Mouse (Mus musculus): Measurements from ENCODE around the gene Uck2. TPM values are rescaled to one million over a fixed set of nuclear protein-coding genes. Genes with fewer than 3 reads are reported as not detected.

Gene Uck2
- polyA plus RNA-seq, 1 experiment from 2014 or later: 138 TPM

GRCm38 (mm10) chr1:167241487-167241886, 43.6 kb downstream of the Uck2 start:
- no peaks in the 10 kb centered on the region for H3K9me3 ChIP-seq (replicated peaks)
- H3K4me1 ChIP-seq: peaks cover 92% of the 10 kb centered on the region
- no peaks in the 10 kb centered on the region for H3K27me3 ChIP-seq (ENCODE audit: low read depth, poor library complexity, severe bottlenecking)
- peaks cover 5% of the 10 kb centered on the region for H3K36me3 ChIP-seq
- WGBS: 71% methylated on average over 3 of the region's 3 CpGs
- no peak overlapping the region for H3K27ac ChIP-seq
- no peak overlapping the region for H3K4me3 ChIP-seq
- no peak for DNase-seq (ENCODE audit: low spot score)

GRCm38 (mm10) chr1:167240361-167240760, 44.8 kb downstream of the Uck2 start:
- H3K27ac ChIP-seq: no peak overlapping the region
- no peaks in the 10 kb centered on the region for H3K9me3 ChIP-seq (replicated peaks)
- no peaks in the 10 kb centered on the region for H3K27me3 ChIP-seq (ENCODE audit: low read depth, poor library complexity, severe bottlenecking)
- DNase-seq (ENCODE audit: low spot score): peak; percentile 42
- peaks cover 88% of the 10 kb centered on the region for H3K4me1 ChIP-seq
- H3K36me3 ChIP-seq: peaks cover 16% of the 10 kb centered on the region
- H3K4me3 ChIP-seq: no peak overlapping the region
- WGBS: 19% methylated on average over 5 of the region's 5 CpGs

GRCm38 (mm10) chr1:167239916-167240315, 45.2 kb downstream of the Uck2 start:
- H3K4me3 ChIP-seq: no peak overlapping the region
- no peak for DNase-seq (ENCODE audit: low spot score)
- peaks cover 21% of the 10 kb centered on the region for H3K36me3 ChIP-seq
- peaks cover 83% of the 10 kb centered on the region for H3K4me1 ChIP-seq
- no peaks in the 10 kb centered on the region for H3K9me3 ChIP-seq (replicated peaks)
- no peak overlapping the region for H3K27ac ChIP-seq
- H3K27me3 ChIP-seq (ENCODE audit: low read depth, poor library complexity, severe bottlenecking): no peaks in the 10 kb centered on the region
- 76% methylated on average over 12 of the region's 12 CpGs for WGBS

GRCm38 (mm10) chr1:167237798-167238197, 47.3 kb downstream of the Uck2 start:
- Histone ChIP-seq H3K4me1 (peaks cover 63% of the 10 kb centered on the region), H3K27me3 (ENCODE audit: low read depth, poor library complexity, severe bottlenecking) (no peaks in the 10 kb centered on the region), H3K9me3 (replicated peaks) (no peaks in the 10 kb centered on the region), H3K36me3 (peaks cover 42% of the 10 kb centered on the region), H3K4me3 (no peak overlapping the region), H3K27ac (no peak overlapping the region)
- DNase-seq (ENCODE audit: low spot score): no peak
- WGBS: 86% methylated on average over 11 of the region's 11 CpGs

GRCm38 (mm10) chr1:167236790-167237189, 48.3 kb downstream of the Uck2 start:
- H3K36me3 ChIP-seq: peaks cover 52% of the 10 kb centered on the region
- WGBS: 72% methylated on average over 8 of the region's 8 CpGs

GRCm38 (mm10) chr1:167234344-167234743, 50.8 kb downstream of the Uck2 start:
- no peak for DNase-seq (ENCODE audit: low spot score)
- WGBS: 98% methylated on average over 10 of the region's 10 CpGs
- peaks cover 29% of the 10 kb centered on the region for H3K4me1 ChIP-seq

More at GRCm38 (mm10) chr1:167236790-167237189, 48.3 kb downstream of the Uck2 start:
- DNase-seq (ENCODE audit: low spot score): no peak
- H3K9me3 ChIP-seq (replicated peaks): no peaks in the 10 kb centered on the region
- H3K4me1 ChIP-seq: peaks cover 53% of the 10 kb centered on the region
- no peak overlapping the region for H3K4me3 ChIP-seq
- no peaks in the 10 kb centered on the region for H3K27me3 ChIP-seq (ENCODE audit: low read depth, poor library complexity, severe bottlenecking)
- H3K27ac ChIP-seq: no peak overlapping the region

GRCm38 (mm10) chr1:167232918-167233317, 52.2 kb downstream of the Uck2 start:
- DNase-seq (ENCODE audit: low spot score): no peak
- Histone ChIP-seq H3K36me3 (peaks cover 87% of the 10 kb centered on the region), H3K4me3 (no peak overlapping the region), H3K4me1 (peaks cover 16% of the 10 kb centered on the region), H3K27me3 (ENCODE audit: low read depth, poor library complexity, severe bottlenecking) (no peaks in the 10 kb centered on the region), H3K9me3 (replicated peaks) (no peaks in the 10 kb centered on the region), H3K27ac (no peak overlapping the region)
- WGBS: 83% methylated on average over 7 of the region's 7 CpGs

More at GRCm38 (mm10) chr1:167234344-167234743, 50.8 kb downstream of the Uck2 start:
- peaks cover 73% of the 10 kb centered on the region for H3K36me3 ChIP-seq
- no peak overlapping the region for H3K27ac ChIP-seq
- H3K4me3 ChIP-seq: no peak overlapping the region
- no peaks in the 10 kb centered on the region for H3K9me3 ChIP-seq (replicated peaks)
- no peaks in the 10 kb centered on the region for H3K27me3 ChIP-seq (ENCODE audit: low read depth, poor library complexity, severe bottlenecking)

- H3K9me3 ChIP-seq (replicated peaks): no peaks in the 10 kb centered on the region
- no peaks in the 10 kb centered on the region for H3K27me3 ChIP-seq (ENCODE audit: low read depth, poor library complexity, severe bottlenecking)
These were observed 53.4 kb downstream of the Uck2 start for GRCm38 (mm10) chr1:167231612-167232283.

GRCm38 (mm10) chr1:167230930-167231611, 54.0 kb downstream of the Uck2 start:
- no peaks in the 10 kb centered on the region for H3K9me3 ChIP-seq (replicated peaks)
- 94% methylated on average over 17 of the region's 17 CpGs for WGBS
- H3K4me3 ChIP-seq: no peak overlapping the region
- no peak overlapping the region for H3K27ac ChIP-seq
- no peaks in the 10 kb centered on the region for H3K4me1 ChIP-seq
- H3K36me3 ChIP-seq: peaks cover 96% of the 10 kb centered on the region
- H3K27me3 ChIP-seq (ENCODE audit: low read depth, poor library complexity, severe bottlenecking): no peaks in the 10 kb centered on the region
- no peak for DNase-seq (ENCODE audit: low spot score)

More at GRCm38 (mm10) chr1:167231612-167232283, 53.4 kb downstream of the Uck2 start:
- WGBS: 84% methylated on average over 17 of the region's 17 CpGs
- peaks cover 4% of the 10 kb centered on the region; the same call in 1 of the 2 replicates for H3K4me1 ChIP-seq
- no peak for DNase-seq (ENCODE audit: low spot score)
- H3K36me3 ChIP-seq: peaks cover 96% of the 10 kb centered on the region
- H3K27ac ChIP-seq: no peak overlapping the region
- H3K4me3 ChIP-seq: no peak overlapping the region

- no peak for DNase-seq (ENCODE audit: low spot score)
- H3K27me3 ChIP-seq (ENCODE audit: low read depth, poor library complexity, severe bottlenecking): no peaks in the 10 kb centered on the region
- no peak overlapping the region for H3K4me3 ChIP-seq
- H3K4me1 ChIP-seq: no peaks in the 10 kb centered on the region
- peaks cover 43% of the 10 kb centered on the region for H3K36me3 ChIP-seq
- no peaks in the 10 kb centered on the region for H3K9me3 ChIP-seq (replicated peaks)
- H3K27ac ChIP-seq: no peak overlapping the region
- WGBS: 87% methylated on average over 9 of the region's 9 CpGs
These were observed 62.6 kb downstream of the Uck2 start for GRCm38 (mm10) chr1:167222382-167223010.

- WGBS: 4% methylated on average over 5 of the region's 5 CpGs
- Histone ChIP-seq H3K9me3 (replicated peaks) (no peaks in the 10 kb centered on the region), H3K4me3 (no peak overlapping the region), H3K27me3 (ENCODE audit: low read depth, poor library complexity, severe bottlenecking) (no peaks in the 10 kb centered on the region), H3K36me3 (peaks cover 23% of the 10 kb centered on the region), H3K27ac (no peak overlapping the region), H3K4me1 (no peaks in the 10 kb centered on the region)
- DNase-seq (ENCODE audit: low spot score): peak; percentile 87
These were observed 64.6 kb downstream of the Uck2 start for GRCm38 (mm10) chr1:167220303-167221174.

GRCm38 (mm10) chr1:167215460-167215859, 69.7 kb downstream of the Uck2 start:
- H3K36me3 ChIP-seq: no peaks in the 10 kb centered on the region
- DNase-seq (ENCODE audit: low spot score): no peak
- H3K27ac ChIP-seq: no peak overlapping the region
- no peaks in the 10 kb centered on the region for H3K27me3 ChIP-seq (ENCODE audit: low read depth, poor library complexity, severe bottlenecking)
- no peak overlapping the region for H3K4me3 ChIP-seq
- H3K9me3 ChIP-seq (replicated peaks): no peaks in the 10 kb centered on the region
- WGBS: 84% methylated on average over 3 of the region's 3 CpGs
- no peaks in the 10 kb centered on the region for H3K4me1 ChIP-seq
